Mouse (Mus musculus) lung, postnatal 10 days (tissue): ENCODE data around the gene Ttll3.

Experiments used
- DNase-seq: peaks from one replicate; pipeline ENCODE4 v3.0.0; 2021

The Ttll3 gene

DNA sequence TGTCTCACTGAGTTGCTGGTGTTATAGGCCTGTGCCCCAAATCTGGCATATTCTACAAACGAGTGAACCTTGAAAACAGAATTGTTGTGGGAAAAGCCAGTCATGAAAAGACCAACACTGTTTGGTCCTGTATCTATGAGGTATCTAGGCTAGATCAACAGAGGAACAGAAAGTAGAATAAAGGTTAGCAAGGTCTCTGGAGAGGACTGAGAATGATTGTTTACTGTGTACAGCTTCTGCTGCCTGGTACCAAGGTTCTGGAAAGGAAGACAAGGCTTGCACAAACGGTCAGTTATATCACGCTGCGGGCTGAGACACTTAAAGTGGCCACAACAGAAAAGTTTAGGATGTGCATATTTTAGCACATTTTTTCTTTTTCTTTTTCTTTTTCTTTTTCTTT lies 37.6 kb downstream of the Ttll3 start:
- DNase-seq: no peak

DNA sequence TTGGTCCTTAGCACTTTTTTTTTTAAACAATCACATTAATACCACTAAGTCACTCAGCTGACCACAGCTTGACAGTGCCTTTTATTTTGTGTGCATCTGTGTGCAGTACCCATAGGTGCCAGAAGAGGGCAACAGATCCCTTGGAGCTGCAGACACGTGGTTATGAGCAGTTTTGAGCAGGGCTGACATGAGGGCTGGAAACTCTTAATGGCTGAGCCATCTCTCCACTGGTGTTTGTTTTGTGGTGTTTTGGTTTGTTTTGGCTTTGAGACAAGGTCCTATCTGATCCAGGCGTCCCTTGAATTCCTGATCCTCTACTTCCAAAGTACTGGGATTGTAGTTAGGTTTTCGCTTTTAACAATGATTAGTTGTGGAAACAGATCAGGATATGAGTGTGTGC lies 38.3 kb downstream of the Ttll3 start:
- DNase-seq: peak; percentile 61

DNA sequence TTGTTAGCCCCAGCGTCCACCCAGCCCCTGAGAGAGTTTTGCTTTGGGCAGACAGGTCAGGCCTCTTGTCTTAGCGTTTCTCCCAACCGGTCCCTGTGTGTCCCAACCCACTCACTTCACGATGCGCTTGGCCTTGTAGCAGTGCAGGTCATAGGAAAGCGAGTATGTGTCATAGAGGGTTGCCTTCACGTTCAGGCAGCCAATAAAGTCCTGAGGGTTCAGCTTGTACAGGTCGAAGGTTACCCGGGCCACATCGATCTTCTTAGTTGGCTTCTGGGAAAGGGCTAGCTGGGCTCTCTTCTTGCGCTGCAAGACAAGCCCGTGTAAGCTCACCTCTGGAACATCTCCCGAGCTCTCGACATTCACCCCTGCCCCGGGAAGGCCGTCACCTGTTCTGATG lies 38.9 kb downstream of the Ttll3 start:
- no peak for DNase-seq

DNA sequence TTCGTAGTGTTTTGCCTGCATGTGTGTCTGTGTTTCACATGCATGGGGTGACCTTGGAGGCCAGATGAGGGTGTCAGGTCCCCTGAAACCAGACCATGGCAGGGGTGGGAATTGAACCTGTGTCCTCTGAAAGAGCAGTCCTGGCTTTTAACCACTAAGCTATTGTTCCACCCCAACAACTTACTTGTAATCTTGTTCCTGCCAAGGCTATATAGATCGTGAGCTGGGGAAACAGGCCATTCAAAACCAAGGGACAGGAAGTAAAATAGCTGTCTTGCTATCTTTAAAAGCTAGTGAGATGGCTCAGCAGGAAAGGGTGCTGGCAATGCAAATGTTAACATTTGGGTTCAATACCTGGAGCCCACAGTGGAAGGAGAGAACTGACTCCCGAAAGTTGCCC lies 40.9 kb downstream of the Ttll3 start:
- DNase-seq: no peak

DNA sequence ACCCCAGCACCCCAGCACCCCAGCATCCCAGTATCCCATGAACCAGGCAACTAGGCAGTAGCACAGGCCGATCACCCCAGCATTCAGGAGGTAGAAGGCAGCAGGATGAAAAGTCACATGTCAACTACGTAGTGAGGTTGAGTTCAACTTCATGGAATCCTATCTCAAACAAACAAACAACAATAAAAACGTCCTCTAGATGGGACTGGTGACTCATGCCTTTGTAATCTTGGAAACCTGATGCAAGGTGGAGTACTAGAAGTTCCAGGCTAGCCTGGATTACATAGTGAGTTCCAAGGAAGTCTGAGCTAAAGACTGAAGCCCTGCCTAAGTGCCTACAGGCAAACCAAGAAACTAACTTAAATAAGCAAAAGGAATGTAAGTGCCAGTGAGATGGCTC lies 41.8 kb downstream of the Ttll3 start:
- DNase-seq: no peak

DNA sequence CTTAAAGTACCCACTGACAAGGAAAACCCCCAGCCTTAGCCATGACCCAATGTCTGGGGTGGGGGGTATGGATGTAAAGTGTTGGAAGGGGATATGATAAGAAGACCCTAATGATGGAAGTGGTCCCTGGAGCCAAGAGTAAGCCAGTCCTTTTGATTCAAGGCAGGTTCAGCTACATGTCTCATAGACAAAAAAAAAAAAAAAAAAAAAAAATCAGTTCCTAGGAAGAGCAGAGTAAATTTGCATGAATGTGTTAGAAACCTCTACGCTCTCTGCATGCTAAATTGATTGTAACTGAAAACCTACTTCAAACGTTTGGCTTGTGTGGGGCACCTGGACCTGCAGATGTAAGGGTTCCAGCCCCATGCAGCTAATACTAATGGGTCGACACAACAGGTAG lies 42.7 kb downstream of the Ttll3 start:
- no peak for DNase-seq

DNA sequence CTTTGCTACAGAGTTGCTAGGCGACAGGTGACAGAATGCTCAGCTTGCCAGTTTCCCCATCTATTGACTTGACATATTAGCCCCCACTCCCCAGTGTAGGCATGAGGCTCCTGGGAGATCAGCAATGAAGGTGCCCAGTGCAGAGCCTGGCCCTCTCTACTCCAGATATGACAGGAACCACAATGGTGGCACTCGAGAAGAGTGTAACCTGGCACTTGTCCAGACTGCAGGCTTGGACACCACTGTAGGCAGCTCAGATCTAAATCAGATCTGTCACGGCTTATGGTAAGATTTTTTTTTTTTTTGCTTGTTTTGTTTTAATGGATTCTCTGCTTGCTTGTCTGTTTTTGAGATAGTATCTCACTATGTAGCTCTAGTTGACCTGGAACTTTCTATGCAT lies 44.6 kb downstream of the Ttll3 start:
- no peak for DNase-seq

DNA sequence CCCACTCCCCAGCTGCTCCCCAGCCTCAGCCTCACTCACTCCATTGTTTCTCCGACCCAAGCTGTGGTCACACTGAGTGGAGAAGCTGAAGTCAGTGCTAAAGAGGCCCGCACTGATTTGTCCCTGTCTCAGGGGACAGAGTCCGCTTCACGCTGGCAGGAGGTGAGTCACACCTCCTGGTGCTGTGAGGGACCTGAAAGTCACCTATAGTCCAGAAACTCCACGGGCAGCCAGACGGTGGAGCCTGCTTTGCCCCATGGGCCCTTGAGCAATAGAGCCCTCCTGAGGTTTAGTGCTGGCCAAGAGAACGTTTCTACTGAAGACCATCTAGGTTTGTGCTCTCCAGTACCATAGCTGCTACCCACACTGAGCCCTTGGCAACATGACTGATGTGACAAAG lies 45.6 kb downstream of the Ttll3 start:
- no peak for DNase-seq

DNA sequence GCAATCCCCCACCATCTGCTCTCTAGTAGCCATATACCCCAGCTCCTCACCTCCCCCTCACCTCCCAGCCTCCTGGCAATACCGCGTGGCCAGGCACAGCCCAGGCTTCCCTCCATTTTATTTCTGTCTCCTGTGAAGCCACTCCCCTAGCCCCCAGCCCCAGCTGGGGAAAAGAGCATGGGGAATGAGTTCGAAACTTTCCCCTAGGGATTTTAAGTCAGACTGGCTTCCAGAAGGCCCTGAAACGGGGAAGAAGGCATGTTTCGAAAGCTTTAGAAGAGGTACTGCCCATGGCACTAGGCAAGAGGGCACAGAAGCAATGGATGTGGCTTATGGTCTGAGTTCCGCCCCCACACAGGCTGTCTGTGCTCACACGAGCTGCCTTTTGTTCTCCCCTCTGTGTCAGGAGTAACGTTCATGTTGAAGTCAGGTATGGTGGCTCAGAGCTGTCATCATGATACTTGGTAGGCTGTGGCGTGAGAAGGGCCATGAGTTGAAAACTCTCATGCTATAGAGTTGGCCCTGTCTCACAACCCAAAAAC lies 46.7 kb downstream of the Ttll3 start, which contains the start of gene Cidec:
Cidec (minus strand) TSS at position 97 of the 542 bp plus-strand sequence.
- no peak for DNase-seq

DNA sequence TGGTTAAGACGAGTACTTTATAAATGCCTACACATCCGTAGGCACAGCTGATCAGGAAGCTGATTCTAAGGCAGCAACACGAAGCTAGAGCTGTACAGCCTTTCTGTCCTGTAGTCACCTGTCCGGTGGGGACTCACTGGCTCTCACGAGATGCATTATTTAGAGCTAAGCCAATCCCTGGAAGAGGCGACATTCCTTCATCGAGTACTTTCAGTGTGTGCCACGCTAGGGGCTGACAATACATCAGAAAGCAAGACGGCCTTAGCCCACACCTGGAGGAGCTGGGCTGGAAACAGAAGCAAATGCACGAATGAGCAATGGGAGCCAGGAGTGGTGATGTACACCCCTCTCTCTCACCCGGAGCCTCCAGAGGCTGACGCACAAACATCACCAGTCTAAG lies 48.1 kb downstream of the Ttll3 start:
- DNase-seq: no peak

DNA sequence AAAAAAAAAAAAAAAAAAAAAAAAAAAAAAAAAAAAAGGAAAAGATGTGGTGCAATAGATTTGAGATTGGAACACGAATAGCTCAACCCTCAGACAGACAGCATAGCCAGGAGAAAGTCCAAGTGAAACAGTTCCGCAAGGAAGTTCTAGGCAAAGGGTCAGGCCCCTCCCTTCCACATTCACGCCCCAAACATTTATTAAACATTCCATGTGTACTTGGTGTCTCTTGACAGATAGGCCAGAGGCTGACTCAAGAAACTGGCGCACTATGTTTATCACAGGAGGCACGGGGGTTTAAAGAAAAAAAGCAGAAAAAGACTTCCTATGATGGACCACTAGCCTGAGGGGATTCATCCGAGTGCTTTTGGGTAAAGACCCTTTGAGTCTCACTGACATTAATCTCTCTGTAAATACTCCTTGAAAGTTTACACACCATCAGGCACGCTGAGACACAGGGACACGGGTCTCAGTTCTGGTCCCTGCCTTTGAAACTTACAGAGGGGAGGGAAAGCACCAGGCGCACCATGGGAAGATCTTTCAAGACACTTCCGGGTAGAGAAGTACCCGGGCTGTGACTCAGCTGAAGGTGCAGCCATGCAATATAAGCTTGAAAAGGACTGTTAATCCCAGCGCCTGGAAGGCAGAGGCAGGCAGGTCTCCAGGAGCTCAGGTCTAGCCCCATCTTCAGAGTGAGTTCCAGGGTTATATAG lies 49.8 kb downstream of the Ttll3 start:
- DNase-seq: no peak

DNA sequence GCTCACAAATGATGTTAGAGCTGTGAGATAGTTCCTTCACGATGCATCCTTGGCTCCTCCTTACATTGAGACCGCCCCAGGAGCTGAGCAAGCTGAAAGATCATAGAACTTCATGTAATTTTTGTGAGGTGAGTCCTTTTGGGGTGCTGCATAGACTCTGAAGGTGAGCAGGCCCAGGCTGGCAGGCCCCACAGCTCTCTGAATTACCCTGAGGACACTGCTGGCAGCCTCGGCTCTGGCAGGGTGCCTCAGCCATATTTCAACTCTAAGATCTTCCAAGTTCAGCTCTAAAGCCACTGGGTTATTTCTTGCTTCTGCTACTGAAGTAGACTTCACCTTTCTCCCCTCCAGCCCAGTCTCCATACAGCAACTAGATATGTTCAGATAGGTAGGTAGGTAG lies 51.6 kb downstream of the Ttll3 start:
- DNase-seq: no peak

DNA sequence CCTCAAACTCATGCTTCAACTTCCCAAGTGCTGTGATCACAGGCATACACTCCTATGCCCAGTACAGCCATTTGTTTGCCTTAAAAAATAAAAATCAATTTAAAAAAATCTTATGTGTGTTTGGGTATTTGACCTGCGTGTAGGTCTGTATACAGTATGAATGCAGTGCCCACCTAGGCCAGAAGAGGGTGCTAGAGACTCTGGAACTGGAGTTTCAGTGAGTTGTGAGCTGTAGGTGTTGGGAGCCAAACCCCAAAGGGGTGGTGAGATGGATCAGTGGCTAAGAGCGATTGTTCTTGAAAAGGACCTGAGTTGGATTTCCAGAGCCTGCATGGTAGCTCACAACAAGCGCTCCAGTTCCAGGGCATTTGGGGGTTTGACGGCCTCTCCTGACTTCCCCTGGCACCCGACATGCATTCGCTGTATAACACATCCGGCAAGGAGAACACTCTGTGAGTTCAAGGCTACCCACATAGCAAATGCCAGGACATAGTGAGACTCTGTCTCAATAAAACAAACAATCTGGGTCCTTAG lies 52.2 kb downstream of the Ttll3 start:
- peak; percentile 80 for DNase-seq

DNA sequence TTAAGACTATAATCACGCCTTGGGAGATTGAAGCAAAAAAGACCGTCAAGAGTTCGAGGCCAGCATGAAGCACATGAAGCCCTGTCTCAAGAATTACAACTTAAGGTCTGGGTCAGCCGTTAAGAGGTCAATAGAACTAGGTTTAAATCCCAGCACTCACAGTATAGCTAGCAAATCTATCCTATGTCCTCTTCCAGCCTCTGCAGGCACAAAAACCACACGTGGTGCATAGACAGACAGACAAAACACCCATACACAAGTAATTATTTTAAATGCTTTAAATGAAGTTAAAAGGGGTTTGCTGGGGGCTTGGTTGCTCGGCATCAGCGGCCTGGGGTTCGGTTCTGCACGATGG lies 53.0 kb downstream of the Ttll3 start:
- no peak for DNase-seq

DNA sequence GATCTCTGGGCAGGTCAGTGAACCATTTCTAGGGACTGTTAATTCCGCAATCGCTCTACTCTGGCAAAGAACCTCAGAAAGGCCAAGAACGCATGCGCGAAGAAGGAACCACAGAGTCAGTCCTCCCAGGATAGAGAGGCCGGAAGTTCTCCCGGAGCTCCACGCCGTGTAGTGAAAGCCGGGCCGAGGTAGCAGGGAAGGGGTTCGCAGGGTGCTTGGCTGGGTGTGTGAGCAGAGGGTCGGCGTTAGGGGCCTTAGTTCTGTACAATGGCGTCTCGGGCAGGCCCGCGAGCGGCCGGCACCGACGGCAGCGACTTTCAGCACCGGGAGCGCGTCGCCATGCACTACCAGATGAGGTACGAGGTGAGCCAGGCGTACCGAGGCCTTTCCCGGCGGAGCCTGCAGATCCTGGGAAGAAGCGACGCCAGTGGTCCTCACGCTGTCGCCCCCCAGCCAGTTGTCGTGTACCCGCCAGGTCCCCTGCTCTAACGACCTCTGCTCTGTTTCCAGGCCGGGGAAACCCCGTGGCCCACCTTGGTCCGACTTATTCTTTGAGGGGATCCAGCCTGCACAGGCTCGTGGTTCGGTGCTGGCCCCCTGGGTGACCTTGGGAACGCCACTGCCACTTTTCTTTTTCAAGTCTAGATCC lies 53.5 kb downstream of the Ttll3 start, which contains the start of gene Jagn1:
Jagn1 (plus strand) TSS at position 128 of the 649 bp plus-strand sequence.
- peak; percentile 95 for DNase-seq

DNA sequence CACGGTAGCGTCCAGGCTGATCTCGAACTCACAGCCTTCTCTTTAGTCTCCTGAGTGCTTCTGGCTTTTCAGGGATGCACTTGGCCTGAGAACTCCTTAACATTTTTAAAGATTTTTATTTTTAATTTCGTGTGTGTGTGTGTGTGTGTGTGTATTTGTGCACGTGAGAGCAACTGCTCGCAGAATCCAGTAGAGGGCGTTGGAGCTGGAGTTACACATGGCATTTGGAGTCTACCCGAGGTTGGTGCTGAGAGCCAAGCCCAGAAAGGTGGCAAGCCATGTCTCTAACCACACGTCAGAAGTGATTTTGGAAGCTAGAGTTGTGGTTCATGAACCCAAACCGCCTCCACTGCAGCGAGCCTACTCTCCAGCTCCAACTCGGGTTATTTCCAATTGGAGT lies 54.0 kb downstream of the Ttll3 start:
- DNase-seq: no peak

DNA sequence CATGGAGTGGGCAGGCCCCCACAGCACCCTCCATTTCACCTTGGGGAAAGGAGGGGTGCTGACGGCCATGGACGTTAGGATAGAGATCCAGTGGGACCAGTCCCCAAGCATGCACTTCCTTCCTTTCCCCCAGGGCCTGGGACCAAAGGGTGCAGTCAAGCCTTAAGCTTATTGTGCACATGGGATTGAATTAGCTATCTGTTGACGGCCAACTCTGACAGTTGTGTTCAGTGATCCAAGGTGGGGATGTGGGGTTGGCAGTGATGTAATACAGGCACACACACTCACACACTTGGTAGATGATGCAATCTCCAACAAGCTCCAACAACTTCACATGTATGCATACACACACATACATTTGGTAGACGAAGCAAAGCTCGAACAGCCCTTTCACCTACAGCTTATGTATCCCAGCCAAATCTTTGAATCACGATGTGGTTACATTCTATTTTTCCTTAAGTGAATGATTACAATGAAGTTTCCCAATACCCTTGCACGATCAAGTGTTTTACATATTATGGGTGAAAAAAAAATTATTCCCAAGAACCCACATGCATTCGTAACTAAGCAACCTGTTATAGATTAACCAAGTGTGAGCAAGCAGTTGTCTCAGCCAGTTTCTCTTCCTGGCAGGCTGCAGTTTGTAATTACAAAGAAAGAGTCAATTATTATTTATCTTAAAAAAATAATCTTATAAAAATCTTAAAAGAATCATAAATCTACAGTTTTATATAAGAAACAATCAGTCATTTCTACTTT lies 55.3 kb downstream of the Ttll3 start:
- DNase-seq: no peak

DNA sequence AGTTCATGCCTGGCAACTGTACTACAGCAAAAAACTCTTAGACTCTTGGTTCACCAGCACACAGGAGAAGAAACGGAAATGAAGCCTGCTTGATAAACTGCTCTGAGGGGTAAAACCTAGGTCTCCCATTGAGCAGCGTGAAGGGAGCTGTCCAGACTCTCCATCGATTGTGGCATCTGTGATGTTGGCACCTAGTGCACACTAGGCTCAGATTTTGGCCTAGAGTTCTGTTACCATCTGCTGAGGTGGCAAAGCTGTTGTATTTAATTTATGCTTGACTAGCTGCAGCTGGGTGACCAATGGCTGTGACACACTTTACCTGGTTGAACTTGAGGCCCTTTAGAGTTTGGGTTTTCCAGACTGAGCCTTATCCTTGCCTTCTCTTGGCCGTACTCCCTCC lies 58.6 kb downstream of the Ttll3 start:
- DNase-seq: no peak

DNA sequence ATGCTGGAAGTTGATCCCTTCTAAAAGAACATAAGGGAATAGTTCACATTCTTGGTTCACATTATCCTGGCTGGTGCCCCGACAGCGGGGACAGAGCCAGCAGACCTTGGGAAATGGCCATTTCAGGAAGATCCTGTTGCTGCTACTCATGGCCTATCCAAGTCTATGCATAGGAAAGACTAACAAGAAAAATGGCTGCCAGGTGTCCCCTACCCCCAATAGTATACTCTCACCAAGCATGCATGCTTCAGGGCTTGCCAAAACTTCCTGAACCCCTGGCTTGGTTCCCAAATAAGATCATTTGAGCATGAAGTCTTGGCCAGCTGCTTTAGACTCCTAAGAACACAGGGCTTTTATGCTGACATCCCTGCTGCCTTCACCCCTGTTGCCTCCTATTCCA lies 62.8 kb downstream of the Ttll3 start:
- DNase-seq: no peak

DNA sequence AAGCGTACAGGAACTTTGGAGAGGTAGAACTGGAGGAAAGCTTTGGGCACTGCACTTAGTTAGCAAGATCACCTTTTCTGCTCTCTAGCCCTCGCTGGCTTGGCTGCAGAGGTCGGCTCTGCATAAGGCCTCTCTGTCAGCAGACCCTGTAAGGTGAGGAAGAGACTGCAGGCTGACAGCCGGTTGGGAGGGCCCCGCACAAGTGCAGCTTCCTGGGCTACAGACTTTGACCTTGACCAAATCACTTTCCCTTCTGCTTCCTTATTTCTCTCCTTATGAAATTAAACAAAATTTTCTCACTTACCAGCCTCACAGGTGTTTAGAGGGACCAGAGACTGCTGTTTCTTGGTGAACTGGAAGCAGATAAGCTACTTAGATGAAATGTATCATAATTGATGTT lies 65.9 kb downstream of the Ttll3 start:
- no peak for DNase-seq

DNA sequence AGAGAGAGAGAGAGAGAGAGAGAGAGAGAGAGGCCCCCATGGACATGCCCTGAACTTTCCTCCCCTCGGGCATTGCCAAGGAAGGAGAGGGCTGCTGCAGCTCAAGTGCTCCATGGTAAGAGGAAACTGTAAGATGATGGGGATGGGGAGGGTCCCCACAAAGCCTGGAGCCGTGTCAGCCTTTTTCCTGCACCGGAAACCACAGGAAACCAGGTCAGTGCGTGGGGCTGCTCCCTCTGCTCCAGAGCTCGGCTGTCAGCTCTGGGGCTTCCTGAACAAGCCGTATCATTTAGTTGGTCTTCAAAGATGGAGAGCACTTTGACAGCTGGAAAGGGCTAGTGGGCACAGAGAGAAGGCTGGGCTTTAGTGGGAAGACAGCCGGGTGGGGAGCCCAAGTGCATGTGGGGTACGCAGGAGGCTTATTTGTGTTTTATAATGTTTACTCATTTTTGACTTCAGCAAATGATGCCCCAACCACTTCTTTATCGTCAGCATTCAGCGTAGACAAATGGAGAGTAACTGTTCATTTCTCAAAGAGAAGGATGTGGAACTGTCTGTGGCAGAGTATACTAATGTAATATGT lies 69.0 kb downstream of the Ttll3 start, which contains the start of gene Il17re:
Il17re (plus strand) TSS at position 533 of the 583 bp plus-strand sequence.
- DNase-seq: no peak

DNA sequence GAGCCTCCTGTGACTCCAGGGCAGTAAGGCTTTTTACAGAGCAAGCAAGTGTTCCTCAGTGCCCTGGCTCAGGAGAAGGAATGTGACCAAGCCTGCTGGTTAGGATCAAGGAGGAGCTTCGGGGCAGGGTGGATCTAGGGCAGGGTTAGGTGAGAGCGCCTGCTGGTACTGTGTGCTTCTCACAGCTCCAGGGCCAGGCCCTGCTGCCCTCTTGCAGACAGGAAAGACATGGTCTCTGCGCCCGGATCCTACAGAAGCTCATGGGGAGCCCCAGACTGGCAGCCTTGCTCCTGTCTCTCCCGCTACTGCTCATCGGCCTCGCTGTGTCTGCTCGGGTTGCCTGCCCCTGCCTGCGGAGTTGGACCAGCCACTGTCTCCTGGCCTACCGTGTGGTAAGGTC lies 69.6 kb downstream of the Ttll3 start:
- peak; percentile 70 for DNase-seq

DNA sequence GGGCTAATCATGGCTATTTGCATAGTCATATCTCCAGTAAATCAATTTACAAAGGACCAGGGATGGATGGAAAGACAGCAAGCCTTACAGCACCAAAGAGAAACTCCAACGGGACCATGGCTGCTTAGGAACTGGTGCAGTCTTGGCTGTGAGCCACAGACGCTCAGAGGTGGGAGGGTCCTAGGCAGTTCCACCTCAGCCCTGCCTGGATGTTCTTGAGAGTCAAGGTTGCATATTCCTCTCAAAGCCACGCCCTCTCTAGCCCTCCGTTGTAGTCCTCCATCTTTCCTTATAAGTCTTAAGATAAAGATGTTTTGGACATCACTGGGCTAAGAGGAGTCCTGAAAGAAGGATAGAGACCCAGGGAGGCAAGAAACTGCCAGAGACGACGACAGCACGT lies 75.0 kb downstream of the Ttll3 start:
- no peak for DNase-seq
